Mouse (Mus musculus) ovary, postnatal 14 days (tissue): ENCODE measurements around the gene Tspan12.

ENCODE experiments used
- DNase-seq: peaks from one replicate; pipeline ENCODE4 v3.0.0; 2022; ENCODE audit warnings: low spot score

Tspan12 gene

DNA sequence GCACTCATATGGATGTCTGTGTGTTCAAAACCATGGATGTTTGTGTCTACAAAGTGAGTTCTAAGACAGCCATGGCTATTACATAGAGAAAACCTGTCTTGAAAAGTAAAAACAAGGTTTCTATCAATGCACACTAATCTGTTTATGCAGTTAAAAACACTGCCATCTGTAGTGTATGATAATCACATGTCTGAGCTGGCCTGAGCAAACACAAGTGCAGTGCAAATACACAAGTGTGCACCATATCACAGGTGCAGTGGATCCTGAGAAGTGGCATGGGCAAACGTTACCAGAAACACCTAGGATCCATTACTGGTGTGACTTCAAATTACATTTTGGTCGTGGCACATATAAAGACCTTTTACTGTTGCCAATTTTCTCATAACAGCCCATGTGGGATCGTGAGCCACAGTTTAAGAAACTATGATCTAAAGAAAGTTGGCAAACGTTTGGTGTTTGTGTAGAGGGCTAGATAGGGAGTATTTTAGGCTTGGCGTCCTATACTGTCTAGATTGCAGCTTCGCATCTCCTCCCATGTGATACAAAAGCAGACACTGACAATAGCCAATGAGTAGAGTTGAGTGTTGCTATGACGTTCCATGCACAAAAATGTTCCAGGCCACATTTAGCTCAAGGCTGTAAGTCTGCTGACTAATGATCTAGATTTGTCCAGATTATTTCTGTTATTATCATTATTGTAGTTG lies 78.0 kb downstream of the Tspan12 start:
- DNase-seq = no peak

DNA sequence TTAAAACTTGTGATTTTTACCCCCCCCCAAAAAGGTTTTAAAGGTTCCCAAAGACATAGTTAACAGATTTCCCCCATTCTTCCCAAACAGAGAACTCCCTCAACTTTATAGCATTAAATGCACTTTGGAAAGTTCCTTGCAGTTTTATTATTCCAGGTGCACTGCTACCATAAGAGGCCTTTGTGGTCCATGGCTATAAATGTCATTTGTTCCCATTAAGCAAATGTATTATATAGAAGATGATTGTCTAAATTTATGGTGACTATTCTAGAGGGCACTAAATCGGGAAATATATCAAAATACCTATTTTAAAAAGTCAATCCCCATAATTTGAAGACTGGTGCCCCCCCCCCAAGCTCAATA lies 82.9 kb downstream of the Tspan12 start:
- no peak for DNase-seq

DNA sequence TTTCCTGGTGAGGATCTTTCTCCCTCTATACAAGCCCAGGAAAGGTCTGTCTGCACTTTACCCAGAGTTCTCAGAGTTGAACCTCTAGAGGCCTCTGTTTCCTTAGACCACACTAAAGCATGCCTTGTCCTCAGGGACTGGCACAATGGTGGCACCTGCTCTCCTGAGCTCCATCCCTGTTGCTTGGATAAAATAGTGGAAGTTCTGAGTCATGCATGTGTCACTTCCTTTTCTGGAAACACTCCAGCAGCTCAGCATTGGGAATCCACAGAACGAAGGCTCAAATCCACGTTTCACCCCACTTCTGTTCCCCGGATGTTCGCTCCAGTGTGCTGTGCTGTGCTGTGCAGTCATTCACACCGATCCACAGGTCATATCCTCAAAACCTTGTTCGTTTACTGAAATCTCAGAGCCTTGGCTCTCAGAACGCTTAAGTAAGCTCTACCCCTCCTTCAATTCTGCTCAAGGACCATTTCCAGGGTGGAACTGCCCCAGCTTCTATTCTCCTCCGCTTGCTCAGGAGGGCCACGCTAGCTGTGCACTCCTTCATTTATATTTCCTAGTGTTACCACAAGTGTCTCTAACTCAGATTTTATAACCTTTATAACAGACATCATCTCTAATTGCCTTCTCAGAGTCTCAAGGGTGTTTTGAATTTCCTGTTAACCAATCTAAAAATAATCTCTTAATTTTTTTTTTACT lies 83.4 kb downstream of the Tspan12 start:
- DNase-seq = no peak

DNA sequence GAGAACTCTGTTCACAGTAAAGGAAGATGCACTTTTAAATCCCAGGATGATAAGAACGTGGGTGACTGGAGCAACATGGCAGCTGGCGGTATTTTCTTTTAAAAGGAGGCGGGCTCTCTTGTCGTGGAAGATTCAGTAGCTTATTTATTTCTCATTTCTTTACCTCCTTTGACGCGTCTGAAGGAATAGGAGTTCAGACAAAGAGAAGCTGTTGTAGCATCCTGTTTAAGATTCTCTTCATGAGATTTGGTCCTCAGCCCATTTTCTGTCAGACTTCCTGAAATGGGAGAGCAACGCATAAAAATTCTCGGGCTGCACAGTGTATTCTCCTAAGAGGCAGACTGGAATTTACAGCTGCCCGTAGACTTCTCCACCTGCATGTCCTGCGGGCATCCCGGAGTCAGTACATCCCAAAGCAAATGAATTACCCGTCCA lies 84.5 kb downstream of the Tspan12 start:
- no peak for DNase-seq

DNA sequence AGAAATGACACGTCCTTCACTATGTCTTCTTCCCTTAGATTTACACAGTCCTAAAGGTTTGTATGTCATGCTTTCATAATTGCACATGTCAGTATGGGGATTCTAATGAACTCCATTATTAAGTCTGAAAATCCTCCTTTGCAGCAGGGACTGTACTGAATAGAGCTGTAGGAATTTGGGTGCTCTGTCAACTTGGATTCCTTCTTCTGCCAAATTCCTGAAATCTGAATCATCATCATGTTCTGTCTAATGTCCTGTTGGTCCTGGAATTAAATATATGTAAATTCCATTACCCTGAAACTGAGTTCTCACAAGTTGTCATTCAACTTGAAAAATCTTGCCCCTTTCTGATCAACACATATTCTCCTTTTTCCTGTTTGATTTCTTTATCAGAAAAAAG lies 104.8 kb downstream of the Tspan12 start:
- no peak for DNase-seq

DNA sequence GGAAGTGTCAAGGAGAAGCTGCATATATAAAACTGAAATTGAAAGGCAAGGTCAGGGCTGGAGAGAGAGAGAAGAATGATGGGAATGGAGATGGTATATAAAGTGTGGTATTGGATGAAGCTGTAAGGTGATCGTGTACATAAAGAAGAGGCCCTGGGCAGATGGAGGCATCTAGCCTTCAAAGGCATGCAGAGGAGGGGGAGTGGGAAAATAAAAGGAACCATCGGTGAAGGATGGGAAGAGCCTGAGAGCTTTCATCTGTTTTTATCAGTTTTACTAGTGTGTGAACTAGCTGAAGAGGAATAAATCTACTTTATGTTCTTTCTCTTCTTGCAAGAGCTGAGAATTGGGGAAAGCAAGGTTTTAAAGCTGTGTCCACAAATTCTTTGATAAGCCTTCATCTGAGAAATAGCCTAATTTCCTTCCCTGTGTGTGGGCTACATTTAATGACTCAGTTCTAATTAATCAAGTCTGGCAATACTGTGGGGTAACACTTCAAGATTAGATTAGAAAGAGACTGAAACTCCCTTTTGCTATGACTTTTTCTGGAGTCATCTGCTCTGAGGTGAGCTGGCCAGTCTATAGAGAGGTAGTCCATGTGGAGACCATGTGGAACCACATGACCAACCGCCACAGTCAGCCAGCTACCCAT lies 107.6 kb downstream of the Tspan12 start:
- DNase-seq = no peak

DNA sequence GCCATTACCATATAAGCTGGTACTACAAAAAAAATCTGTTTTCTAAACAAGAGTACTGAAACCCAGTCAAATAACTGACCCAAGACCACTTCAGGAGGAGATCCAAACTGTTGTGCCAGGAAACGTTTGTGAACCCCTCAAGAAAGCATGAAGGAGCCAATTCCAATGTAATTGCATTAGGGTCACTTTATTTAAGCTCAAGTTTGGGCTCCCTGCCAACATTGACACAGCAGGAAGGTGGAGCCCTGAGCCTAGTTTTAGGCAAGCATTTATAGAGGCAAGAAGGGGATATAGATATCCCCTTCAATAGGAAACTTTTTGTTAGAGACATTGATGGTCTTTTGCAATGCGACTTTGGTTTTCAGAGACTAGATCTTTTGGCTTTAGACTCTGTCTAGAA lies 111.7 kb downstream of the Tspan12 start:
- no peak for DNase-seq

DNA sequence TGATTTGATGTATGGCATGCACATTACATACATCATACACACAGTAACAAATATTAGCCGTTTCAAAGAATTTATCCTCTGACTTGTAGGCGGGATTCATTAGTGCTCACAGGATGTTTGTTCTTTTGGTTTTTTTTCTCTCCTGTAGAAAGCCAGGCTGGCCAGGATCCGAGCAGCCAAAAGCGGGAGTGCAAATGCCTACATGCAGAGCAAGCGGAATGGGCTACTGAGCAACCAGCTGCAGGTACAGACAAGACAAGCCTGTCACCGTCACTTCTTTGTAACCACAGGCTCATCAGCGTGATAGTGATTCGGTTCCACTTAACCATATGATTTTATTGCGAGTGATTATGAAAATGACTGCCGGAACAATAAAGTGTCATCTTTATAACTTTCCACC lies 130.1 kb downstream of the Tspan12 start:
- no peak for DNase-seq
